Mouse (Mus musculus): Measurements from ENCODE around the gene Npas3.

The Npas3 gene

DNA sequence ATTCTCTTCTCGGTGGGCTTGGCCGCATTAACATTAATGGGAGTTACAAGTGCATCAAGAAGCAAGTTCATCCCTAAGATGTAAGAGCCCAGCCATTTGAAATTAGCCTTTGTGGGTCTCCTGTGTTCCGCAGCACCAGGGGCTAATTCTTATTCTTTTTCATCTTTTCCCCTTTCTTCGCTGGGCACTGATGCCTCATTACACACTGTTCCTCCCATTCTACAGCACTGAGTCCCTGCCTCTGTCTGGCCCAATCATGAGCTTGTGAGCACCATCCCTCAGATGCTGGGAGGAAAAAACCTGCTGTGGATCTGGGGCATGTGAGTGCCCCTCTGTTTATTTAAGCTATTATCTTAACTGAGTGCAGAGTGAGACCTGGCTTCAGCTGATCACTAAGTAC is 633.2 kb downstream of the Npas3 start:
- DNase-seq, result no peak

GRCm38 (mm10) chr12:53882863-53883262 is 634.4 kb downstream of the Npas3 start:
- DNase-seq, result no peak

- peak; percentile 45 to 49 for DNase-seq
Observed at GRCm38 (mm10) chr12:53888624-53889023, 640.1 kb downstream of the Npas3 start.

- DNase-seq, result no peak
Observed at GRCm38 (mm10) chr12:53895909-53896308, 647.4 kb downstream of the Npas3 start.

DNA sequence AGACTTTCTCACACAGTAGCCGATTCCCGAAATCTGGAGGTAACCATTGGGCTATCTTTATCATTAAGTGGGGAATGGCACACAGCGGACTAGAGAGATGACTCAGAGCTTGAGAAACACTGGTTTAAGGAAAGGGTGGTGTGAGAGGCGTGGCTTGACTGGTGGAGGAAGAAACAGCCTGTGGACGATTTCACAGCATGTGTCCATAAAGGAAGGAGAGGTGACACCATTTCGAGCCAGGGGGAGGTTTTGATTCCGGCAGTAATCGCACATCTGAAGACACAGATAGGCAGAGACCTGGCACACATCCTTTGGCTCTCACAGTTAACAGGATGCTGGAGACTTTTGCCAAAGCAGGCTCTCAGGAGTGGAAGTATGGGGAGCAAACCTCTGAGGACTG is 660.3 kb downstream of the Npas3 start:
- peak in 1 of 2 experiments; percentile 21 for DNase-seq

- no peak for DNase-seq
Observed at GRCm38 (mm10) chr12:53910192-53910591, 661.7 kb downstream of the Npas3 start.

DNA sequence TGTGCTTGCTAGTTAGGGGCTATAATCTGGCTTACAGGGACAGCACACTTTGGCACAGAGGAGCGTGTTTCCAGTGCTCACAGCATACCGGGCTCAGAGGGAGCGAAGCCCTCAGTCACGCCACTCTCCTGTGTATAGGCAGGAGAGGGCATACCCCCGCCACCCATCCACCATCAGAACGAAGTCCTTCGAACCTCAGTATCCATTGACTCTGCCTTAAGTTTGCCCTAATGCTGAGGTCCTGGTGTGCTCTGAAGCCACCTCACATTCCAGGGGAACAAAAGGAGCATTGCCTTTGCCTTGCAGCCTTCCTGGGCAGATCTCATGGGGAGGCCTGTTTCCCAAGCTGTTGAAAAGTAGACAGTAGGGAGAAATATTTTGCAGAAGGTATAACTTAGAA is 673.7 kb downstream of the Npas3 start:
- no peak for DNase-seq

GRCm38 (mm10) chr12:53948826-53949225 is 700.3 kb downstream of the Npas3 start:
- no peak for DNase-seq

DNA sequence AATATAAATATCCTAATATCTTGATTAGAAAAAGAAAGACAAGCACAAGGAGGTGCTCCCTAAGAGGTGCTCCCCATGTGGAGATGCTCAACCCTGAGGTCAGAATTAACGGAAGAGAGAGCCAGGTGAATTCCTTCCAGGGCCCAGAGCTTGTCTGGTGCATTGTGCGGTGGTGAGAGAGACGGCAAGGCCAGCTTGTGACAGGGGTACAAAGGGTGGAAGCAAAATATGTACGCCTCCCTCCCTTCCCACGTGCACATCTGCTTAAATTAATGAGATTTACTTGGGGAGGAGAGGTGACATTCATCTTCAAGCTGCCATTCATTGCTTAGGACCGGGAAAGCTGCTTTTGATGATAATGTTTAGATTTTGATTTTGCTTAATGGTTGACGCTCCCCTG is 713.5 kb downstream of the Npas3 start:
- no peak for DNase-seq

DNA sequence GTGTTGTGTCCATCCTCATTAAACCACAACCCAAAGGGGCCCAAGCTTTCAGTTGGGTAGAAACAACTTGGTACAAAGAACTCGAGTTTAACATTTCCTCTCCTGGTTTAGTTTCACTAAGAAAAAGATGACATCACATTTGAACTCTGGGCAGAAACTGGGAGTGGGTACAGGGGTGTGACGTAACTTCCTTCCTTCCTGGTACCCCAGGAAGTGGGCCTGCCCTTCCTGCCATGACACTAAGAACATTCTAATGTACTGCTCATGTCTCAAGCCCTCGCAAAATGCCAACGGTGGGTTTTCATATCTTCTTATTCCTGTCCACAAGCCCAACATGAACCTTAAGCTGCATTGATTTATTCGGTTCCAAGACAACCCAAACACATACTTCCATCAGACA is 715.1 kb downstream of the Npas3 start:
- DNase-seq, result no peak

DNA sequence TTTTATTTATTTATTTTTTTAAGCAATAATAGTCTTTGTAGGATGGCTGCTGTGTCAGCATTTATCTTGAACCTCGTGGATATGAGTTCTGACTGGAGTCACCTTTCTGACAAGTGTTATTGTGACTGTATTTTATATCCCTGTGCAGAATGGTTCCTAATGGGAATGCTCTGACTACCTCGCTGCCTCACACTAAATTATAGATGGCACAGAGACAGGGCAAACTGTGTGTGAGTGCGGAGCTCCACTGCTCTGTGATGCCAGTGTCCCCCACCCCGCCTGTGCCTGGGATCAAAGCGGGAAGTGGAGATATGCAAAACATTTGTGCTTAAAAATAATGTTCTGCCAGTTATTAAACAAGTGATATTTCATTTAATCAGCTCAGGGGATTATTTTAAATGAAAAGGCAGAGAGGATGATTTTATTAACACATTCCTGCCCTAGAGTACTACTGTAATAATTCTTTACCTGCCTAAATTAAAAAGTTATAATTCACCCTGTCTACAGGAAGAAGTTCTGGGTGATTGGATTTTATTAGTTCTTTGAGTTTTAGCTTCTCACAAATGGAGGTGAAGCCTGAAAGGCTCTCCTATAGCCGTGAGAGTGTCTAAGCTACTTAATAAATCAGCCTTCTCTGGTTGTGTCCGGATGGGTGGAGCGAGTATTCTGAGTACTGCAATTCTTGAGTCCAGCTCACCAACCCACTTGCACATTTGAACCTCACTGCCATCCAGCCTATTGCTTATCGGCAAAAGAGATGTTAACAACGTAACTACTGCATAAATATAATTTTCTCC is 721.1 kb downstream of the Npas3 start:
- DNase-seq, result no peak

- no peak for DNase-seq
Observed at GRCm38 (mm10) chr12:53970721-53971120, 722.2 kb downstream of the Npas3 start.

DNA sequence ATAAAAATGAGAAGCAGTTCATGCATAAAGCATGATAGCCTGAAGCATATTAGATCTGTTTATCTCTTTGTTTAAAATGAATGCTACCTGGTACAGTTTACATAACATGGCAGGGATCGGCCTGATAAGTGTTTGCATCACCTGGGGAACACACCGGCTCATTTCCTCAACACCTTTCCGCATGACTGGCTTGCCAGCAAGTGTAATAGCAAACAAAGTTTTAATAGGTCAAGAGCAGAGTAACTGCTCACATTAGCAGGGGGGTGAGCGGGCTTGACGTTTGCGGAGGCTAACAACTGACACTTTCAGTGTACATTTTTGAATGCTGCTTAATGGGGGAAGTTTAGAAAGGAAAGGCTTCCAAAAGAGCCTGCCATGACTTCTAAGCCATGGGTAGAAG is 724.9 kb downstream of the Npas3 start:
- no peak for DNase-seq

DNA sequence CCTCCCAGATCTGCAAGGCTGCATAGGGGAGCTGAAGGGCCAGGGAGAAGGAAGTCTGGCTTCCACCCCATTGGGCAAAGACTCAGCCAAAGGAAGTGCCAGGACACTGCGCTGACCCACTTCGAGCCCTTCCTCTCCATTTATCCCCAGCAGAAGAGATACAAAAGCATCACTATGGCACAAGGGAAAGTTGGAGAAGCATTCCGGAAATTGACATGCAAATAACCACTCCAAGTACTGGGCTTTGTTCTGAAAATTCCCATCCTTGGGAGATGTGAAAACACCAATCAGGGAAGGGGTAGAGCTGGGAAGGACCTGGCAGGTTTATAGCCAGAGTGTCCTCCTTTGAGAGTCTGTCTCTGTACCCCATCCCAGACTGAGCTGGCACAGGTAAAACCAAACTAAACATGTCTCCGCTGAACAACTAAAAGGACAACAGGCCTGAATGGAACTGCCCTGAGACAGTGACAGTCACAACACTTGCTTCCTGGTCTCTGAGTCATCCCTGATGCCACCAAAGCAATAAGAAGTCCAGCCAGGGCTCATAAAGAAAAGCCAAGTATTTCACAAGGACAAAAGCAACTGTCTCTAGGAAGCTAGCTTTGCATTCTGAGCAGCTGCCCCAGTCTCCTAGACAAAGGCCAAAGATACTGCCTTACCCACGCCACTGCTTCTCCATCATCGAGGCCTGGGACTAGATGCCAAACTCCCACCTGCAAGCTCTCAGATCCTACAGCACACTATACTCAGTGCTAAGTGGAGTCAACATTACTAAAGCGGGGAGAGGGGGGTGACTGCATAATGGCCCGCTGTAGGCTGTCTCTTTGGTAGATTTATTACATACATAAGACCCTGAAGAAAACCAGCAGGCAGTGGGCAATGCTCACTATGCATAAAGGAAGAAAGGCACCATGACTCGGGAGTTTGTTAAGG is 733.4 kb downstream of the Npas3 start:
- peak; percentile 43 to 63 for DNase-seq

DNA sequence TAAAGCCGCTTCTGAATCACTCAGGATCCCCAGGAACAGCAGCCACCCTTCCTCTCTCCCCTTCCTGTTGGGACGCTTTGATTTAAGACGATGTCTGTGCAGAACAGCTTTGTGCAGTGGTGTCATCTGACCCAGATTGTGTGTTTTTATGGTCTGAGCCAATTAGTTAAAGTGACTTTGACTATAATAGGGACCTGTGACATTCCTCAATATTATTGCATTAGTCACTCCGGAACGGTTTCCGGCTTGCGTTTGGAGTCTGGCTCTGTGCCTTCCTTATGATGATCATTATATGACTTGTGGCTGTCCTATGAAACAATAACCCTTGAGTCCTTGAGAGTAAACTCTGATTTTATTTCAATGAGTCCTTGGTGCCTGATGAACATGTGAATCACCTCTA is 735.5 kb downstream of the Npas3 start:
- no peak for DNase-seq

GRCm38 (mm10) chr12:53985851-53986842 is 737.7 kb downstream of the Npas3 start:
- DNase-seq, result peak in 1 of 2 experiments; percentile 17

DNA sequence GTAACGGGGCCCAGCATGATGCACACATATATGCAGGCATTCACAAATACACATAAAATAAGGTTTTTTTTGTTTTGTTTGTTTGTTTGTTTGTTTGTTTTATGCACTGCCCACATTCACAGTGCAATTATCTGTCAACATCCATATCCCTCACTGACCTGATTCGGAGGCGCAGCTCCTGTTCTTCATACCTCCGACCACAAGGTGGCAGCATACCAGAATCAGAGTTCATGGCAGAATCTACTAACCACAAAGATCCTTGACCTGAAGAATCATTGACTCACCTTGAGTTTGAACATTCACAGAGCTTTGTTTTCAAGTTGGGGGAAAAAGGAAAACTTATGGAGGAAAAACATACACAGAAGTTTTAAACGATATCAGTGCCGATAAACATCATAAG is 743.9 kb downstream of the Npas3 start:
- DNase-seq, result peak in 1 of 2 experiments; percentile 20

DNA sequence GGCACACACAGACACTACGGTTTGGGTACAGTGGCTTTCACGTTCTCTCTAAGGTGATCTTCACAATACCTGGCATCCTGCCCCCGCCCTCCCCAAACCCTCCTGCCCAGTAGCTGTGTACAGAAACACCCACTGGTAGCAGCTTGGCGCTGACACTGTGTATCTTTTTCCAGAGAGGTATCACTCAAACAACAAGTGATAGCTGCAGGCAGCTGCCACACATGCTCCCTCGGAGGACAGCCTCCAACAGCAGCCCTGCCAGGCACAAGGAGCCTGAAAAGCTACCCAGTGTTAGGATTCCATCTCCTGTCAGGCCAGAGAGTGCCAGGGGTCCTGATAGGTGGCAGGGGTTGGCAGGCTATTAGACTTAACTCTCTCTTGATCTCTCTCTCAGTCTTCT is 747.2 kb downstream of the Npas3 start:
- peak; percentile 38 to 48 for DNase-seq

DNA sequence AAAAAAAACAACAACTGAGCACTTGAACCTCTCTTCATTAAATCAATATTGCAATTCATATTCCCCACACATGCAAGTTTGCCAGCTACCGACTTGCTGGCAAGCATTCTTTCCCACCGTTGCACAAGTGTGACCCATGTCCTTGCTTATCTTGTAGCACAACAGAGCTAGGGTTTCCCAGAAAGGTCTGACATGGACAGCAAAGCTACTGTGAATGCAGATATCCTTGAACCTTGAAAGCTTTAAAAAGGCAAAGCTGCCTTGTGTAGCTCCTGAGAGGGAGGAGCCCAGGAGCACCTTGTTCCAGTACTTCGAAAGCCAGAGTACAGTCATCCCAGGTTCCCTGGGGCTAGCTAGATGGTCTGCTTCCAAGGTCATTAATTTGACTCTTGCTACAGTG is 748.7 kb downstream of the Npas3 start:
- DNase-seq, result no peak

DNA sequence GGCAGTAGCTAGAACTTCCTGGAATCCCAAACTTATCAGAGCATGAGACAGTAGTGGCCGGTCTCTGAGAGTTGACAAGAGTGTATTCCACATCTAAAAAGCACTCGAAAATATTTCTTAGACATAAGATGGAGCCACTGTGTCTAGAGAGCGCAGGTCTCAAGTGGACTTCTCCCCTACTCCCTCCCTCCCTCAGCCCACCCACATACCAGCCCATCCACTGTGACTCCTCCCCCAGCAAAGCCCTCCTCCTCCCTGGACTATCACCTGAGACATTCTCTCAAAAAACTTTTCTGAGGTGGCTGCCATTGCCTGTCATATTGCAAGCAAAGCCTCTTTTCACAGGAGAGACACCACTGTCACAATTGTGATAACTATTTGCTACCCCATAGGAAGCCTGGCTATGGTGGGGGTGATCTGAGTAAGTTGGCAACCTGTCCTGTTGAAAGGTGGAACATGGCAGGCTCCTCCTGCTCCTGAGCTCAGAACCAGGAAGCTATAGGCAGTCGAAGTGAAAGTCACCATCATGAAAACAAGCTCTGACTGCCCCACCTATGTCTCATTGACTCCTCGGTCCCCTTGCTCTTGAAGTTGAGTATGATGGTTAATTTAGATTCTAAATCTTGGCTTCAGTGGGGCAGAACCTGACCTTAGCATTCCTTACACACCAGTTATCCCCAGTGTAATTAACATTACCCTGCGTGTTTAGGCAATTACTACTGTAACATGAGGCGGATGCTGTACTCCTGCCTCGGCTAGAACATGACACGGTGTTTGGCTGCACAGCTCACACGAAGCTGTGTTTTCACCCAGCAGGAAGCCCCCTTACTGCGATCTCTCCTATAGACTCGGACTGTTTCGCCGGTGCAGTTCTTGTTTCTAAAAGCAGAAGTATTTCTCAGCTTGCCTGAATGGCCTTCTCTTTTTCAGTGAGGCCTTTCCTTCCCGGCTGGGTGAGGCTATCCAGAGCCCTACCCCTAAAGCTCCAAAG is 751.5 kb downstream of the Npas3 start:
- no peak for DNase-seq

- DNase-seq, result peak; percentile 16 to 28
Observed at GRCm38 (mm10) chr12:54002496-54002895, 754.0 kb downstream of the Npas3 start.
